Mouse (Mus musculus) liver, postnatal 0 days (tissue): ENCODE measurements at regions not wholly inside any gene's neighbourhood (a gene's known extent, or its start where the extent isn't known, plus 50 kb on each side); places are given as distances from the start of the nearest gene placed in this dataset.

Experiments
- CTCF ChIP-seq: sonication (generic); IDR thresholded peaks from 2 replicates; pipeline ENCODE4 v1.5.1; 2016; ENCODE audit warnings: antibody characterized with exemption, low read depth
- EP300 ChIP-seq: IDR thresholded peaks from 2 replicates; pipeline ENCODE4 v1.6.1; 2016; ENCODE audit warnings: antibody characterized with exemption, low read depth, mild to moderate bottlenecking

- TF ChIP-seq EP300 (no peak), CTCF (no peak)
These were observed 425.3 kb upstream of the Smim15 start for GRCm38 (mm10) chr13:107618796-107619429.
